8 mouse cellular contexts compared by ENCODE assay signal in genomic region chr2:133305936-133306335, GRCm38 (mm10).
DNase-seq lines count a peak whose midpoint lies in the region; TF ChIP-seq lines count a peak whose summit lies in the region.

No protein-coding gene starts in this region.

- no peak for TF ChIP-seq CTCF in brain, embryonic 14.5 days (IDR thresholded peaks at IDR 0.05; ENCODE audit: borderline replicate concordance, extremely low read depth, insufficient read depth, insufficient read length)

- DNase-seq in cerebellum, postnatal 25 days = peak; percentile 6 to 19
- no peak for DNase-seq in cerebellum, adult 9-11 months
- DNase-seq in layer of hippocampus, adult 11-12 months (ENCODE audit: low spot score) = peak; percentile 12
- no peak for DNase-seq in layer of hippocampus, adult 9-10 months (ENCODE audit: low spot score)
- DNase-seq in brain, embryonic 14.5 days (ENCODE audit: low read depth) = peak; percentile 50
- peak; percentile 41 to 49 for DNase-seq in layer of hippocampus, postnatal 14 days (ENCODE audit: low spot score in 2 of 2)
- DNase-seq in embryo, embryonic 10 days (ENCODE audit: low spot score) = no peak
- no peak for DNase-seq in kidney, adult 9 months

- no peak for TF ChIP-seq POLR2A in brain, embryonic 14.5 days (IDR thresholded peaks at IDR 0.05; ENCODE audit: borderline replicate concordance, extremely low read depth, insufficient read depth, insufficient read length, poor library complexity, severe bottlenecking)

Comparison
In these comparisons a context has a peak if more than half of its experiments do, and no peak if none do; other contexts are left out.
1. DNase-seq: peak in cerebellum, postnatal 25 days (2 of 2), layer of hippocampus, adult 11-12 months (single experiment), brain, embryonic 14.5 days (single experiment) and layer of hippocampus, postnatal 14 days (2 of 2); none in cerebellum, adult 9-11 months (single experiment), layer of hippocampus, adult 9-10 months (single experiment), embryo, embryonic 10 days (single experiment) and kidney, adult 9 months (single experiment).